Mouse (Mus musculus): Measurements from ENCODE around the gene Ogfod3. TPM values are rescaled to one million over a fixed set of nuclear protein-coding genes. Genes with fewer than 3 reads are reported as not detected.

Ogfod3 gene
- polyA plus RNA-seq, 1 experiment from 2014 or later, result 33.7 TPM

DNA sequence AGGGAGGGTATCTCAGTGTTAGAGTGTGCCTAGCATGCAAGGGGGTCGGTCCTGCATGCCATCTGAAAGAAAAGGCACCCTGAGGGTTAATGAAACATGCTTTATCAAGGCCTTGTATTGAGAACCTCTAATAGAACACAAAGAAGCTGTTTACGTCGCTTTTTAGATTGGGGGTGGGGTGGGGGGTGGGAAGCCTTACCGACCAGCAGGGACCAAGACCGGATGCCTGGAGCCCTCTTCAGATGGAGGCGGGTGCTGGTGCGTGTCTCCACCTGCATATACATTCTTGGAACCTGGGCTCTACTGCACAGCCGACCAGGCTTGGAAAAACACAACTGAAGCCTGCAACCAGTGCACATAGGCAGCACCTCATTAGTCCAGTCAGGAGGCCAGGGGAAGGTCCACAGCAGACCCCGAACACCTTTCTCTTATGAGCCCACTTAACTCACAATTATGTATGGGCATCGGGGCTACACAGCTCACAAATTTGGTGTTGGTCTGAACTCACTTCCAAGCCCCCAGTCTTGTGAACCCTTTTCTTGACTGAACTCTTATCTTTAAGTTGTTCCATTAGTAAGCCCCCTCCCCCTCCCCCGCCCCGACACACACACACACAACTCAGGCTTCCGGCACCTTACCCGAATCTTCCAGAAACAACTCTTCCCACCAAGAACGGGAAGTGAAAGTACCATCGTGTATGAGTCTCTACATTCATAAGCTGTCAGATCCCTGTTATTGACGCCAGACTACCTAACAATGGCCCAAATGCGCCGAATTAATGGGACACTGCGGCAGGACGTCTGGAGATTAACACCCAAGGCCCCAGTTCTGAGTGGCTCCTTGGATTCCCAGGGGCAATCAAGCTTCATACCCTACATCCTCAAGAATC is 23.9 kb upstream of the Ogfod3 start:
- Histone ChIP-seq H3K27ac (ENCODE audit: low read depth, low read length) (peak overlapping the region; percentile 54), H3K4me3 (ENCODE audit: low read depth, low read length) (peak overlapping the region; percentile 56), H3K4me2 (replicated peaks; ENCODE audit: low read depth) (peak overlapping the region; percentile 88), H3K9me3 (ENCODE audit: control insufficient read depth) (no peaks in the 10 kb centered on the region), H3K9ac (ENCODE audit: low read depth, low read length) (peak overlapping the region; percentile 53), H3K4me1 (replicated peaks; ENCODE audit: control insufficient read depth, insufficient read depth, low read length) (peaks cover 7% of the 10 kb centered on the region; the same call in 1 of the 2 replicates), H3K36me3 (ENCODE audit: control insufficient read depth, insufficient read depth) (peaks cover 31% of the 10 kb centered on the region), H3K27me3 (replicated peaks; ENCODE audit: control insufficient read depth, insufficient read depth, low read length) (no peaks in the 10 kb centered on the region)
- ATAC-seq, result peak; percentile 4; the same call in 1 of the 2 replicates
- TF ChIP-seq CTCF (IDR thresholded peaks at IDR 0.05; ENCODE audit: low read depth), result no peak
- 16% methylated on average over 21 of the region's 21 CpGs for WGBS

GRCm38 (mm10) chr11:121221321-121222010 is 17.0 kb upstream of the Ogfod3 start:
- no peak for ATAC-seq
- no peak for TF ChIP-seq CTCF (IDR thresholded peaks at IDR 0.05; ENCODE audit: low read depth)
- H3K27ac ChIP-seq (ENCODE audit: low read depth, low read length), result no peak overlapping the region; the same call in 1 of the 2 replicates

GRCm38 (mm10) chr11:121220771-121221170 is 16.3 kb upstream of the Ogfod3 start:
- no peak overlapping the region for H3K9ac ChIP-seq (ENCODE audit: low read depth, low read length)
- WGBS, result 86% methylated on average over 5 of the region's 5 CpGs
- no peaks in the 10 kb centered on the region for H3K27me3 ChIP-seq (replicated peaks; ENCODE audit: control insufficient read depth, insufficient read depth, low read length)
- TF ChIP-seq CTCF (IDR thresholded peaks at IDR 0.05; ENCODE audit: low read depth), result no peak
- no peaks in the 10 kb centered on the region for H3K4me1 ChIP-seq (replicated peaks; ENCODE audit: control insufficient read depth, insufficient read depth, low read length)
- no peaks in the 10 kb centered on the region for H3K9me3 ChIP-seq (ENCODE audit: control insufficient read depth)
- H3K36me3 ChIP-seq (ENCODE audit: control insufficient read depth, insufficient read depth), result peaks cover 88% of the 10 kb centered on the region
- no peak for ATAC-seq
- H3K4me2 ChIP-seq (replicated peaks; ENCODE audit: low read depth), result no peak overlapping the region
- H3K4me3 ChIP-seq (ENCODE audit: low read depth, low read length), result no peak overlapping the region
- no peak overlapping the region for H3K27ac ChIP-seq (ENCODE audit: low read depth, low read length)

More at GRCm38 (mm10) chr11:121221321-121222010, 17.0 kb upstream of the Ogfod3 start:
- Histone ChIP-seq H3K27me3 (replicated peaks; ENCODE audit: control insufficient read depth, insufficient read depth, low read length) (no peaks in the 10 kb centered on the region), H3K4me1 (replicated peaks; ENCODE audit: control insufficient read depth, insufficient read depth, low read length) (no peaks in the 10 kb centered on the region), H3K4me2 (replicated peaks; ENCODE audit: low read depth) (no peak overlapping the region), H3K36me3 (ENCODE audit: control insufficient read depth, insufficient read depth) (peaks cover 92% of the 10 kb centered on the region), H3K4me3 (ENCODE audit: low read depth, low read length) (no peak overlapping the region), H3K9me3 (ENCODE audit: control insufficient read depth) (no peaks in the 10 kb centered on the region), H3K9ac (ENCODE audit: low read depth, low read length) (no peak overlapping the region)
- 91% methylated on average over 6 of the region's 6 CpGs for WGBS

GRCm38 (mm10) chr11:121219776-121220175 is 15.3 kb upstream of the Ogfod3 start:
- H3K9me3 ChIP-seq (ENCODE audit: control insufficient read depth), result no peaks in the 10 kb centered on the region
- 94% methylated on average over 11 of the region's 11 CpGs for WGBS
- H3K36me3 ChIP-seq (ENCODE audit: control insufficient read depth, insufficient read depth), result peaks cover 78% of the 10 kb centered on the region

DNA sequence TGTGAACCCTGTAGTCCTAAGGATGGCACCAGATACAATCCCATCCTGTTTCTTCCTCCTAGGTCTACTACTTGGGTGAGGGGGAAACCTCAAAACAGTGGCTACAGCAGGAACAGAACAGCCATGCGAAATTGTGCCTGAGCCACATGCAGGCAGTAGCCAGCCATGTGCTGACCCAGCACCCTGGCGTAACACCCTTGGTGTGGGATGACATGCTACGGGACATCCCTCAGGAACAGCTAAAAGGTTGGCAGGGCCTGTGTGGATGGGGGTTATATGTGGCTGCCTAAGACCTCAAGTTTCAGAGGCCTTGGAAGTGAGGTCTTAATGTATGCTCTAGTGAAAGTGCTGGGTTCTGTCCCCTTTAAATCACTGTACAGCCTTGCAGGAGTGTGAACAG is 12.3 kb upstream of the Ogfod3 start:
- H3K27ac ChIP-seq (ENCODE audit: low read depth, low read length), result no peak overlapping the region
- H3K9me3 ChIP-seq (ENCODE audit: control insufficient read depth), result no peaks in the 10 kb centered on the region
- H3K4me3 ChIP-seq (ENCODE audit: low read depth, low read length), result no peak overlapping the region
- 92% methylated on average over 3 of the region's 3 CpGs for WGBS
- no peak for ATAC-seq
- no peaks in the 10 kb centered on the region for H3K4me1 ChIP-seq (replicated peaks; ENCODE audit: control insufficient read depth, insufficient read depth, low read length)
- no peak overlapping the region for H3K9ac ChIP-seq (ENCODE audit: low read depth, low read length)
- TF ChIP-seq CTCF (IDR thresholded peaks at IDR 0.05; ENCODE audit: low read depth), result no peak
- H3K36me3 ChIP-seq (ENCODE audit: control insufficient read depth, insufficient read depth), result peaks cover 59% of the 10 kb centered on the region
- no peak overlapping the region for H3K4me2 ChIP-seq (replicated peaks; ENCODE audit: low read depth)
- no peaks in the 10 kb centered on the region for H3K27me3 ChIP-seq (replicated peaks; ENCODE audit: control insufficient read depth, insufficient read depth, low read length)

More at GRCm38 (mm10) chr11:121219776-121220175, 15.3 kb upstream of the Ogfod3 start:
- Histone ChIP-seq H3K9ac (ENCODE audit: low read depth, low read length) (no peak overlapping the region), H3K27ac (ENCODE audit: low read depth, low read length) (no peak overlapping the region), H3K4me1 (replicated peaks; ENCODE audit: control insufficient read depth, insufficient read depth, low read length) (no peaks in the 10 kb centered on the region), H3K27me3 (replicated peaks; ENCODE audit: control insufficient read depth, insufficient read depth, low read length) (no peaks in the 10 kb centered on the region), H3K4me3 (ENCODE audit: low read depth, low read length) (no peak overlapping the region), H3K4me2 (replicated peaks; ENCODE audit: low read depth) (no peak overlapping the region)
- TF ChIP-seq CTCF (IDR thresholded peaks at IDR 0.05; ENCODE audit: low read depth), result no peak
- no peak for ATAC-seq

GRCm38 (mm10) chr11:121203859-121204160 is 701 bp downstream of the Ogfod3 start:
- peak overlapping the region; percentile 72 for H3K4me3 ChIP-seq (ENCODE audit: low read depth, low read length)
- peaks cover 13% of the 10 kb centered on the region for H3K36me3 ChIP-seq (ENCODE audit: control insufficient read depth, insufficient read depth)
- H3K9me3 ChIP-seq (ENCODE audit: control insufficient read depth), result no peaks in the 10 kb centered on the region
- no peaks in the 10 kb centered on the region for H3K27me3 ChIP-seq (replicated peaks; ENCODE audit: control insufficient read depth, insufficient read depth, low read length)
- 0% methylated on average over 5 of the region's 5 CpGs for WGBS
- ATAC-seq, result no peak
- H3K27ac ChIP-seq (ENCODE audit: low read depth, low read length), result no peak overlapping the region
- no peak for TF ChIP-seq CTCF (IDR thresholded peaks at IDR 0.05; ENCODE audit: low read depth)
- H3K4me2 ChIP-seq (replicated peaks; ENCODE audit: low read depth), result peak overlapping the region; percentile 73
- no peaks in the 10 kb centered on the region for H3K4me1 ChIP-seq (replicated peaks; ENCODE audit: control insufficient read depth, insufficient read depth, low read length)
- H3K9ac ChIP-seq (ENCODE audit: low read depth, low read length), result no peak overlapping the region

All from intestine, postnatal 0 days (tissue).